Mouse (Mus musculus) hindbrain, postnatal 0 days (tissue): ENCODE measurements around the gene Per2. TPM values are rescaled to one million over a fixed set of nuclear protein-coding genes. Genes with fewer than 3 reads are reported as not detected.
A peak's percentile ranks its signal among the peaks of the same experiment; 100 is the strongest.

ENCODE experiments used
- ATAC-seq: fragments of 200-750 bp; cut with Nextera tagmentation; 2 replicates; pipeline ENCODE4 v1.8.0; 2017; ENCODE audit warnings: mild to moderate bottlenecking, moderate TSS enrichment, moderate library complexity
- DNase-seq: peaks from one replicate; pipeline ENCODE4 v3.0.0-alpha.2; 2015; ENCODE audit warnings: low spot score
- H3K27ac ChIP-seq: fragments of 300-500 bp; sonication (generic); 2 replicates; pipeline ENCODE4 v1.5.1; 2014; ENCODE audit warnings: mild to moderate bottlenecking
- H3K27me3 ChIP-seq: fragments of 300-500 bp; sonication (generic); 2 replicates; pipeline ENCODE4 v1.6.1; 2014; ENCODE audit warnings: low read length, mixed read lengths; ENCODE audit not compliant: insufficient read depth
- H3K36me3 ChIP-seq: fragments of 300-500 bp; sonication (generic); 2 replicates; pipeline ENCODE4 v1.6.1; 2014; ENCODE audit warnings: low read length, mixed read lengths; ENCODE audit not compliant: insufficient read depth
- H3K4me1 ChIP-seq: fragments of 300-500 bp; sonication (generic); 2 replicates; pipeline ENCODE4 v1.6.1; 2014; ENCODE audit warnings: antibody characterized with exemption, low read length, mixed read lengths; ENCODE audit not compliant: insufficient read depth
- H3K4me2 ChIP-seq: fragments of 300-500 bp; sonication (generic); 2 replicates; pipeline ENCODE4 v1.6.1; 2014; ENCODE audit warnings: low read depth, mild to moderate bottlenecking, low read length, moderate library complexity, mixed read lengths
- H3K4me3 ChIP-seq: fragments of 300-500 bp; sonication (generic); 2 replicates; pipeline ENCODE4 v1.5.1; 2014; ENCODE audit warnings: low read length
- H3K9ac ChIP-seq: fragments of 300-500 bp; sonication (generic); replicated peaks from 2 replicates; pipeline ENCODE4 v1.6.1; 2014; ENCODE audit warnings: mild to moderate bottlenecking, low read length, moderate library complexity, mixed read lengths
- H3K9me3 ChIP-seq: fragments of 300-500 bp; sonication (generic); 2 replicates; pipeline ENCODE4 v1.6.1; 2016; ENCODE audit warnings: low read length, mixed read lengths
- CTCF ChIP-seq: IDR thresholded peaks from 2 replicates; pipeline ENCODE4 v1.5.1; 2016; ENCODE audit warnings: antibody characterized with exemption, control low read depth, low read depth
- WGBS: fragments of 180-500 bp; shearing (Covaris S2); extraction: QIAGEN DNeasy Blood & Tissue Kit; methylation state at CpG from one replicate; pipeline ENCODE4 v1.1.7; 2014; 5-methylcytosine and 5-hydroxymethylcytosine counted together
- polyA plus RNA-seq: library from polyadenylated mRNA; unstranded; fragments of >200 nt; fragmentation: Nextera tagmentation; extraction: Ambion mirVana; gene quantifications from 2 replicates; pipeline ENCODE4 v1.2.1, GENCODE M21; 2015
- total RNA-seq: library from RNA; depleted of rRNA; stranded (reverse); fragments of >200 nt; gene quantifications from 2 replicates; pipeline ENCODE4 v1.2.3, GENCODE M21; 2014

Gene Per2
- total and polyA plus RNA-seq, 2 experiments from 2014 or later, result 5.1 to 10.0 TPM

GRCm38 (mm10) chr1:91405406-91406169 is 53.5 kb downstream of the Per2 start:
- peak; percentile 43 for DNase-seq
- no peak overlapping the region for H3K4me2 ChIP-seq
- no peak overlapping the region for H3K27ac ChIP-seq
- no peak for TF ChIP-seq CTCF
- no peaks in the 10 kb centered on the region for H3K4me1 ChIP-seq
- no peak overlapping the region for H3K9ac ChIP-seq
- H3K36me3 ChIP-seq, result no peaks in the 10 kb centered on the region; the same call in 1 of the 2 replicates
- whole genome bisulfite sequencing, result 50% methylated on average over 23 of the region's 23 CpGs
- peak; percentile 57; the same call in 1 of the 2 replicates for ATAC-seq
- H3K9me3 ChIP-seq, result no peaks in the 10 kb centered on the region
- H3K4me3 ChIP-seq, result no peak overlapping the region
- H3K27me3 ChIP-seq, result no peaks in the 10 kb centered on the region

- no peak for TF ChIP-seq CTCF
- no peaks in the 10 kb centered on the region for H3K36me3 ChIP-seq
- no peak for DNase-seq
- WGBS, result 39% methylated on average over 1 of the region's 1 CpGs
- H3K9ac ChIP-seq, result no peak overlapping the region
- no peaks in the 10 kb centered on the region for H3K9me3 ChIP-seq
- no peak overlapping the region for H3K4me2 ChIP-seq
- ATAC-seq, result no peak
- H3K27ac ChIP-seq, result no peak overlapping the region
- no peaks in the 10 kb centered on the region for H3K4me1 ChIP-seq
- H3K27me3 ChIP-seq, result no peaks in the 10 kb centered on the region
- no peak overlapping the region for H3K4me3 ChIP-seq
These were observed 54.1 kb downstream of the Per2 start for GRCm38 (mm10) chr1:91404976-91405375.

DNA sequence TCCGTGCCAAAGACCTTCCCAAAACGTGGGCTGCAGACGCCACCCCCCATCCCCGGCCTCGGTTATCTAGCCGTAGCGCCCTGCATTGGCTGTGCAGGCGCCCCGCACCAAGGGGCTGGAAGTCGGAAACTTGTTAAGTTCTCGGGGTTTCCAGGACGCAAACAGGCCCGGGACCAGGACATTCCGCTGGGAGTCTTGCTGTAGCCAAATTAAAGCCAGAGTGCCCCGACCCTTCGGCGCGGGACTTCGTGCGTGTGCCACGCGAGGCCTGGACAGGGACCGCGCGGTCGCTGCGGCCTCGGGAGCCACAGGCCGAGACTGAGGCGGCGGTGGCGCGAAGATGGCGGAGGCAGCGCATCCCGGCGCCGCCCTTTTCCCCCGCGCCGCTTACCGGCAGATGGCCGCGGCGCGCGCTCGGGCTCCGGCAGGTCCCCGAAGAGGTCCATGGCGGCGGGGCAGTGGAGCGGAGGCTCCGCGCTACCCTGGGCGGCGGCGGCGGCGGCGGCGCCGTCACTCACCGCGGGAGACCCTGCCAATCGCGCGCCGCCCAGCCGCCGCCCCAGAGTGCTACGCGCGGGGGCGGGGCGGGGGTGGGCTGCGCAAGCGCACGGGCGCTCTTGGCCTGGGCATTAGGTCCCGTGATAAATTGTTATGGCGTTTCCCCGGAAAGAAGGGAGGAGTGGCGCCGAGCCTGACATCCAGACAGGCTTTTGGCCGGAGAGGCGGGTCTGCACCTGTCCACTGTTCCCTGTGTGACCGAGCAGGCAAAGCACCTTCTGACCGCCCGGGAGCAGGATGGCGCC is 60.7 kb downstream of the Per2 start, which contains the start of gene Ilkap:
TSS of gene Ilkap (minus strand) at position 556 of the 803 bp plus-strand sequence.
- Histone ChIP-seq H3K4me3 (peak within 1 kb of the TSS; percentile 62), H3K27ac (peak within 1 kb of the TSS; percentile 91), H3K4me1 (peaks cover 16% of the 10 kb centered on the region; the same call in 1 of the 2 replicates), H3K4me2 (peak within 1 kb of the TSS; percentile 93), H3K9me3 (no peaks in the 10 kb centered on the region), H3K36me3 (no peaks in the 10 kb centered on the region), H3K27me3 (no peaks in the 10 kb centered on the region), H3K9ac (peak within 1 kb of the TSS; percentile 85)
- WGBS, result under 1% methylated on average over 77 of the region's 91 CpGs
- TF ChIP-seq CTCF, result no peak
- ATAC-seq (peak; percentile 96), DNase-seq (peak; percentile 94)

DNA sequence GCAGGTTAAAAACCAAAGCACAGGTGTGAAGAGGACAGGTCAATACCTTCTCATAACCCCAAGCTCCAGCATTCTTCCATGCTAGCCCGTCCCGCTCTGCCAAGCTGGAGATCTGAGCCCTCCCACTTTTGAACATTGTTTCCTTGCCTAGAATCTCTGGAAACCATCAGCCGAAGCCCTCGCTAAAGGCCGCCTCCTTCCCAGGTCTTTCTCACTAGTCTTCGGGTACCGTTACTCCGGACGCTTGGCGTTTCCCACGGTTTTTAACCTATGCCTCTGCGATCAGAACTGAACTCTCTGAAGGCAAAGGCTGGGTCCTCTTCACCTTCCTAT is 61.2 kb downstream of the Per2 start:
- WGBS, result 1% methylated on average over 12 of the region's 12 CpGs
- Histone ChIP-seq H3K27me3 (no peaks in the 10 kb centered on the region), H3K4me2 (peak overlapping the region; percentile 93), H3K9ac (peak overlapping the region; percentile 85), H3K27ac (peak overlapping the region; percentile 91), H3K4me3 (peak overlapping the region; percentile 62), H3K4me1 (peaks cover 16% of the 10 kb centered on the region; the same call in 1 of the 2 replicates), H3K9me3 (no peaks in the 10 kb centered on the region), H3K36me3 (no peaks in the 10 kb centered on the region)
- DNase-seq, result no peak
- 0 out of 2 replicates have a peak, but pooled peaks have one; percentile 4 for ATAC-seq
- TF ChIP-seq CTCF, result no peak

- H3K27me3 ChIP-seq, result no peaks in the 10 kb centered on the region
- H3K4me1 ChIP-seq, result 0 out of 2 replicates have a peak, but pooled peaks cover 3% of the 10 kb centered on the region
- H3K36me3 ChIP-seq, result peaks cover 28% of the 10 kb centered on the region
- WGBS, result 92% methylated on average over 5 of the region's 5 CpGs
- no peaks in the 10 kb centered on the region for H3K9me3 ChIP-seq
- no peak overlapping the region for H3K27ac ChIP-seq
- no peak for TF ChIP-seq CTCF
- H3K4me2 ChIP-seq, result no peak overlapping the region
- no peak for ATAC-seq
- no peak for DNase-seq
- no peak overlapping the region for H3K4me3 ChIP-seq
- H3K9ac ChIP-seq, result no peak overlapping the region
These were observed 68.8 kb downstream of the Per2 start for GRCm38 (mm10) chr1:91390369-91390768.

DNA sequence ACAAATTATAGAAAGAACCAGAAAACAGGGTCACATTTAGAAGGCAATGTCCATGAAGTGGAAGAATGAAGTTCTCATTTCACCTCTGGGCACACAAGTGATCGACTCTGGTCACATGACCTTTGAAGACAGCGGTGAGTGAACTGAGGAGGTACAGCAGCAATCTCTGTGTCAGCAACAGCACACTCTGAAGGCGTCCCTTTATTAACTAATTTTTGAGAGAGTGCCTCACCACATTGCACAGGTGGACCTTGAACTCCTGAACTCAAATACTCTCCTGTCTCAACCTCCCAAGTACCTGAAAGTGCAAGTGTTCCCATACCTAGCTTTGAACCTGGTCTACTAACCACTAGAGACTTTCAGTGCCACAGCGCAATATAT is 78.0 kb downstream of the Per2 start:
- Histone ChIP-seq H3K27ac (no peak overlapping the region), H3K9ac (no peak overlapping the region), H3K4me3 (no peak overlapping the region), H3K4me1 (no peaks in the 10 kb centered on the region), H3K4me2 (no peak overlapping the region), H3K27me3 (no peaks in the 10 kb centered on the region), H3K9me3 (no peaks in the 10 kb centered on the region), H3K36me3 (peaks cover 84% of the 10 kb centered on the region)
- DNase-seq (no peak), ATAC-seq (no peak)
- 95% methylated on average over 4 of the region's 4 CpGs for WGBS
- no peak for TF ChIP-seq CTCF
